Mouse (Mus musculus): ENCODE measurements around the gene Scap. TPM values are rescaled to one million over a fixed set of nuclear protein-coding genes. Genes with fewer than 3 reads are reported as not detected.
"Not testable (repeated sequence)": the region's sequence is repeated elsewhere in the genome, so short reads cannot be mapped to it uniquely, and the experiment has no call there.

The Scap gene
- polyA plus RNA-seq, 1 experiment, result 44.4 TPM

DNA sequence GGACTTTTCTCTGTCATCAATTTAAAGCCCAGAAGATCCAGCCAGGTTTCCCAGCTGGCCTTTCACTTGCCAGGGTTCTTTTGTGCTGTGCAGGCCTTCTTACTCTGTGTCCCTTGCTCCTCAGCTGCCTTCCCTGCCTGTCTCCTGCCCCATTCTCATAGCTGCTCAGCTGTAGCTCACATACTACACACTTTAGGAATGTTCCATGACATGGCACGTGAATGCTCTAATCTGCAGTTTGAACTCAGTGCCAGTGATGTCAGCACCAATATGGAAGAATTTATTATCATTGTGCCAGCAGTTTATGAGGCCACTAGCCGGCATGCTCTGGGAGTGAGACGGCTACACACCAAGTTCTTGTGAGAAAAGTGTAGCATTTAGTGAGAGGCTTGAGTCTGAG lies 36.8 kb downstream of the Scap start:
- peaks cover 15% of the 10 kb centered on the region for H3K36me3 ChIP-seq (ENCODE audit: control insufficient read depth, insufficient read depth)
- H3K79me2 ChIP-seq (ENCODE audit: control insufficient read depth, insufficient read depth), result no peaks in the 10 kb centered on the region
- H3K4me3 ChIP-seq, result no peak overlapping the region
- H3K27me3 ChIP-seq (ENCODE audit: control insufficient read depth, insufficient read depth, insufficient read length), result no peaks in the 10 kb centered on the region
- TF ChIP-seq CEBPB (IDR thresholded peaks at IDR 0.05; ENCODE audit: insufficient read depth, poor library complexity, severe bottlenecking) (no peak), POLR2A (IDR thresholded peaks at IDR 0.05; ENCODE audit: insufficient read length, low read depth) (no peak), POLR2AphosphoS2 (IDR thresholded peaks at IDR 0.05; ENCODE audit: insufficient read length, low read depth) (no peak), SRF (IDR thresholded peaks at IDR 0.05; ENCODE audit: control insufficient read depth, insufficient read length, low read depth) (no peak), REST (IDR thresholded peaks at IDR 0.05; ENCODE audit: insufficient read depth, insufficient read length) (no peak), MYOG (IDR thresholded peaks at IDR 0.05; ENCODE audit: control insufficient read depth in 1 of 3, insufficient read depth in 1 of 3, insufficient read length in 2 of 3, low read depth in 2 of 3) (no peak), USF1 (IDR thresholded peaks at IDR 0.05; ENCODE audit: low read depth) (no peak), TCF3 (IDR thresholded peaks at IDR 0.05; ENCODE audit: insufficient read length, low read depth) (no peak), E2F4 (IDR thresholded peaks at IDR 0.05; ENCODE audit: insufficient read depth) (no peak), MAX (IDR thresholded peaks at IDR 0.05; ENCODE audit: low read depth) (no peak)
- no peak overlapping the region for H3K4me2 ChIP-seq (ENCODE audit: low read depth)
- no peak overlapping the region for H3ac ChIP-seq (ENCODE audit: control insufficient read depth, insufficient read length)

DNA sequence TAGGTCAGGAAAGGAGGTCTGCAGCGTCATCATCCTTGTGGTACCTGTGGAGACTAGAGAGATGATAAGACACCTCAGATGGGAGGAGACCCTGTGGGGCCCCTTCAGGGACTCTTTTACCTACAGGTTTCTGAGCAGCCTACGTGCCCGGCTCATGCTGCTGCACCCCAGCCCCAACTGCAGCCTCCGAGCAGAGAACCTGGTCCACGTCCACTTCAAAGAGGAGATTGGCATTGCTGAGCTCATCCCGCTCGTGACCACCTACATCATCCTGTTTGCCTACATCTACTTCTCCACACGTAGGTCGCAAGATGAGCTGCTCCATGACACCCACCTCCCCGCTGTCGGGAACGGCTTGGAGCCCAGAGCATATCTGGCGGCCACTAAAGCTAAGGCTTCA lies 40.8 kb downstream of the Scap start:
- Histone ChIP-seq H3K79me2 (ENCODE audit: control insufficient read depth, insufficient read depth) (no peaks in the 10 kb centered on the region), H3K4me2 (ENCODE audit: low read depth) (no peak overlapping the region), H3K36me3 (ENCODE audit: control insufficient read depth, insufficient read depth) (peaks cover 5% of the 10 kb centered on the region), H3K27me3 (ENCODE audit: control insufficient read depth, insufficient read depth, insufficient read length) (no peaks in the 10 kb centered on the region), H3K4me3 (no peak overlapping the region), H3ac (ENCODE audit: control insufficient read depth, insufficient read length) (no peak overlapping the region)
- TF ChIP-seq TCF3 (IDR thresholded peaks at IDR 0.05; ENCODE audit: insufficient read length, low read depth) (no peak), MAX (IDR thresholded peaks at IDR 0.05; ENCODE audit: low read depth) (no peak), REST (IDR thresholded peaks at IDR 0.05; ENCODE audit: insufficient read depth, insufficient read length) (no peak), MYOG (IDR thresholded peaks at IDR 0.05; ENCODE audit: control insufficient read depth in 1 of 3, insufficient read depth in 1 of 3, insufficient read length in 2 of 3, low read depth in 2 of 3) (no peak), POLR2AphosphoS2 (IDR thresholded peaks at IDR 0.05; ENCODE audit: insufficient read length, low read depth) (no peak), MYOD1 (IDR thresholded peaks at IDR 0.05; ENCODE audit: control insufficient read depth in 1 of 3, insufficient read length in 2 of 3, low read depth in 2 of 3) (no peak), POLR2A (IDR thresholded peaks at IDR 0.05; ENCODE audit: insufficient read length, low read depth) (no peak), TCF12 (IDR thresholded peaks at IDR 0.05; ENCODE audit: insufficient read depth, poor library complexity, severe bottlenecking) (no peak), E2F4 (IDR thresholded peaks at IDR 0.05; ENCODE audit: insufficient read depth) (no peak), SRF (IDR thresholded peaks at IDR 0.05; ENCODE audit: control insufficient read depth, insufficient read length, low read depth) (no peak), USF1 (IDR thresholded peaks at IDR 0.05; ENCODE audit: low read depth) (no peak), CEBPB (IDR thresholded peaks at IDR 0.05; ENCODE audit: insufficient read depth, poor library complexity, severe bottlenecking) (no peak)

- no peak overlapping the region for H3K4me2 ChIP-seq (ENCODE audit: low read depth)
- no peaks in the 10 kb centered on the region for H3K27me3 ChIP-seq (ENCODE audit: control insufficient read depth, insufficient read depth, insufficient read length)
- H3K4me3 ChIP-seq, result no peak overlapping the region
- H3K36me3 ChIP-seq (ENCODE audit: control insufficient read depth, insufficient read depth), result peaks cover 5% of the 10 kb centered on the region
- no peak overlapping the region for H3ac ChIP-seq (ENCODE audit: control insufficient read depth, insufficient read length)
- no peaks in the 10 kb centered on the region for H3K79me2 ChIP-seq (ENCODE audit: control insufficient read depth, insufficient read depth)
- TF ChIP-seq SRF (IDR thresholded peaks at IDR 0.05; ENCODE audit: control insufficient read depth, insufficient read length, low read depth) (no peak), USF1 (IDR thresholded peaks at IDR 0.05; ENCODE audit: low read depth) (no peak), REST (IDR thresholded peaks at IDR 0.05; ENCODE audit: insufficient read depth, insufficient read length) (no peak), MYOD1 (IDR thresholded peaks at IDR 0.05; ENCODE audit: control insufficient read depth in 1 of 3, insufficient read length in 2 of 3, low read depth in 2 of 3) (no peak), CEBPB (IDR thresholded peaks at IDR 0.05; ENCODE audit: insufficient read depth, poor library complexity, severe bottlenecking) (no peak), MAX (IDR thresholded peaks at IDR 0.05; ENCODE audit: low read depth) (no peak), E2F4 (IDR thresholded peaks at IDR 0.05; ENCODE audit: insufficient read depth) (no peak)
Measured at GRCm38 (mm10) chr9:110375668-110376067, 42.6 kb downstream of the Scap start.

GRCm38 (mm10) chr9:110377655-110378054 lies 44.6 kb downstream of the Scap start:
- not testable (repeated sequence) for H3K4me3 ChIP-seq; H3K27me3 ChIP-seq (ENCODE audit: control insufficient read depth, insufficient read depth, insufficient read length); H3ac ChIP-seq (ENCODE audit: control insufficient read depth, insufficient read length); H3K4me2 ChIP-seq (ENCODE audit: low read depth); H3K36me3 ChIP-seq (ENCODE audit: control insufficient read depth, insufficient read depth); H3K79me2 ChIP-seq (ENCODE audit: control insufficient read depth, insufficient read depth)

GRCm38 (mm10) chr9:110379361-110379760 lies 46.3 kb downstream of the Scap start:
- no peaks in the 10 kb centered on the region for H3K79me2 ChIP-seq (ENCODE audit: control insufficient read depth, insufficient read depth)
- no peak overlapping the region for H3ac ChIP-seq (ENCODE audit: control insufficient read depth, insufficient read length)
- H3K27me3 ChIP-seq (ENCODE audit: control insufficient read depth, insufficient read depth, insufficient read length), result no peaks in the 10 kb centered on the region
- TF ChIP-seq MYOG (IDR thresholded peaks at IDR 0.05; ENCODE audit: control insufficient read depth in 1 of 3, insufficient read depth in 1 of 3, insufficient read length in 2 of 3, low read depth in 2 of 3), result no peak
- no peak for TF ChIP-seq SRF (IDR thresholded peaks at IDR 0.05; ENCODE audit: control insufficient read depth, insufficient read length, low read depth)
- TF ChIP-seq MAX (IDR thresholded peaks at IDR 0.05; ENCODE audit: low read depth), result no peak
- no peak for TF ChIP-seq REST (IDR thresholded peaks at IDR 0.05; ENCODE audit: insufficient read depth, insufficient read length)
- no peak for TF ChIP-seq MYOD1 (IDR thresholded peaks at IDR 0.05; ENCODE audit: control insufficient read depth in 1 of 3, insufficient read length in 2 of 3, low read depth in 2 of 3)
- TF ChIP-seq POLR2A (IDR thresholded peaks at IDR 0.05; ENCODE audit: insufficient read length, low read depth), result no peak
- TF ChIP-seq E2F4 (IDR thresholded peaks at IDR 0.05; ENCODE audit: insufficient read depth), result no peak
- no peak for TF ChIP-seq TCF3 (IDR thresholded peaks at IDR 0.05; ENCODE audit: insufficient read length, low read depth)
- no peak for TF ChIP-seq USF1 (IDR thresholded peaks at IDR 0.05; ENCODE audit: low read depth)
- TF ChIP-seq TCF12 (IDR thresholded peaks at IDR 0.05; ENCODE audit: insufficient read depth, poor library complexity, severe bottlenecking), result no peak
- no peak for TF ChIP-seq CEBPB (IDR thresholded peaks at IDR 0.05; ENCODE audit: insufficient read depth, poor library complexity, severe bottlenecking)
- no peak for TF ChIP-seq POLR2AphosphoS2 (IDR thresholded peaks at IDR 0.05; ENCODE audit: insufficient read length, low read depth)
- no peak overlapping the region for H3K4me3 ChIP-seq
- no peak overlapping the region for H3K4me2 ChIP-seq (ENCODE audit: low read depth)
- peaks cover 4% of the 10 kb centered on the region for H3K36me3 ChIP-seq (ENCODE audit: control insufficient read depth, insufficient read depth)
